Mouse (Mus musculus) heart, embryonic 11.5 days (tissue): ENCODE results near the gene Cd209f. TPM values are rescaled to one million over a fixed set of nuclear protein-coding genes. Genes with fewer than 3 reads are reported as not detected.
A peak's percentile ranks its signal among the peaks of the same experiment; 100 is the strongest.
"Not testable (repeated sequence)": the region's sequence is repeated elsewhere in the genome, so short reads cannot be mapped to it uniquely, and the experiment has no call there.

Experiments
- ATAC-seq: fragments of 200-750 bp; cut with Nextera tagmentation; replicated peaks from 2 replicates; pipeline ENCODE4 v1.8.0; 2017; ENCODE audit warnings: moderate library complexity; ENCODE audit not compliant: insufficient number of reproducible peaks, low FRiP score, low TSS enrichment
- H3K27ac ChIP-seq: fragments of 300-500 bp; sonication (generic); 2 replicates; pipeline ENCODE4 v1.5.1; 2014; ENCODE audit warnings: mild to moderate bottlenecking, low read depth, low read length
- H3K27me3 ChIP-seq: fragments of 300-500 bp; sonication (generic); 2 replicates; pipeline ENCODE4 v1.6.1; 2014; ENCODE audit warnings: mild to moderate bottlenecking, low read length, mixed read lengths; ENCODE audit not compliant: control insufficient read depth, insufficient read depth
- H3K36me3 ChIP-seq: fragments of 300-500 bp; sonication (generic); 2 replicates; pipeline ENCODE4 v1.6.1; 2014; ENCODE audit warnings: mild to moderate bottlenecking, low read length, moderate library complexity, mixed read lengths; ENCODE audit not compliant: control insufficient read depth, insufficient read depth
- H3K4me1 ChIP-seq: fragments of 300-500 bp; sonication (generic); 2 replicates; pipeline ENCODE4 v1.6.1; 2014; ENCODE audit warnings: low read length; ENCODE audit not compliant: control insufficient read depth, insufficient read depth
- H3K4me2 ChIP-seq: fragments of 300-500 bp; sonication (generic); 2 replicates; pipeline ENCODE4 v1.6.1; 2014; ENCODE audit warnings: mild to moderate bottlenecking, moderate library complexity
- H3K4me3 ChIP-seq: fragments of 300-500 bp; sonication (generic); 2 replicates; pipeline ENCODE4 v1.5.1; 2014; ENCODE audit warnings: low read depth, low read length
- H3K9ac ChIP-seq: fragments of 300-500 bp; sonication (generic); 2 replicates; pipeline ENCODE4 v1.6.1; 2014; ENCODE audit warnings: mild to moderate bottlenecking, low read depth, low read length, moderate library complexity
- H3K9me3 ChIP-seq: fragments of 300-500 bp; sonication (generic); replicated peaks from 2 replicates; pipeline ENCODE4 v1.6.1; 2016; ENCODE audit warnings: low read length; ENCODE audit not compliant: control insufficient read depth
- WGBS: fragments of 180-500 bp; shearing (Covaris S2); extraction: QIAGEN DNeasy Blood & Tissue Kit; methylation state at CpG from one replicate; pipeline ENCODE4 v1.1.7; 2014; ENCODE audit not compliant: insufficient replicate concordance; 5-methylcytosine and 5-hydroxymethylcytosine counted together
- polyA plus RNA-seq: library from polyadenylated mRNA; unstranded; fragments of >200 nt; fragmentation: Nextera tagmentation; extraction: Ambion mirVana; gene quantifications from 2 replicates; pipeline ENCODE4 v1.2.1, GENCODE M21; 2014

Gene Cd209f
- polyA plus RNA-seq, result not detected in 2 replicates

GRCm38 (mm10) chr8:4105735-4106134 lies at the start of gene Cd209f:
Gene Cd209f (minus strand): TSS chr8:4105835.
- not testable (repeated sequence) for H3K4me1 ChIP-seq, H3K4me3 ChIP-seq, H3K9ac ChIP-seq, ATAC-seq, H3K36me3 ChIP-seq, H3K27me3 ChIP-seq, H3K27ac ChIP-seq, H3K4me2 ChIP-seq, H3K9me3 ChIP-seq
- WGBS, result 96% methylated on average over 1 of the region's 2 CpGs

GRCm38 (mm10) chr8:4154878-4155277 lies 49.2 kb upstream of the Cd209f start:
- H3K4me1 ChIP-seq, result no peaks in the 10 kb centered on the region
- no peak overlapping the region for H3K4me3 ChIP-seq
- no peak overlapping the region for H3K4me2 ChIP-seq
- no peak for ATAC-seq
- no peaks in the 10 kb centered on the region for H3K27me3 ChIP-seq
- no peaks in the 10 kb centered on the region for H3K9me3 ChIP-seq
- H3K27ac ChIP-seq, result no peak overlapping the region
- no peak overlapping the region for H3K9ac ChIP-seq
- H3K36me3 ChIP-seq, result no peaks in the 10 kb centered on the region

- H3K9ac ChIP-seq, result no peak overlapping the region
- no peak overlapping the region for H3K4me3 ChIP-seq
- H3K27ac ChIP-seq, result no peak overlapping the region
- WGBS, result 46% methylated on average over 1 of the region's 1 CpGs
- no peaks in the 10 kb centered on the region for H3K27me3 ChIP-seq
- no peaks in the 10 kb centered on the region for H3K36me3 ChIP-seq
- no peaks in the 10 kb centered on the region for H3K4me1 ChIP-seq
- no peak for ATAC-seq
- H3K4me2 ChIP-seq, result no peak overlapping the region
- no peaks in the 10 kb centered on the region for H3K9me3 ChIP-seq
Observed at GRCm38 (mm10) chr8:4147272-4147671, 41.6 kb upstream of the Cd209f start.

GRCm38 (mm10) chr8:4141721-4142120 lies 36.1 kb upstream of the Cd209f start:
- Histone ChIP-seq H3K4me2 (no peak overlapping the region), H3K4me3 (no peak overlapping the region), H3K36me3 (no peaks in the 10 kb centered on the region), H3K9ac (no peak overlapping the region), H3K27ac (no peak overlapping the region), H3K4me1 (no peaks in the 10 kb centered on the region), H3K27me3 (peaks cover 11% of the 10 kb centered on the region), H3K9me3 (no peaks in the 10 kb centered on the region)
- no peak for ATAC-seq
- WGBS, result 49% methylated on average over 3 of the region's 3 CpGs

GRCm38 (mm10) chr8:4139660-4140646 lies 34.3 kb upstream of the Cd209f start:
- ATAC-seq, result no peak

GRCm38 (mm10) chr8:4133798-4134197 lies 28.2 kb upstream of the Cd209f start, which contains the start of gene Cd209g:
Gene Cd209g (plus strand): TSS chr8:4134098.
- H3K27ac ChIP-seq, result no peak within 1 kb of the TSS
- H3K9me3 ChIP-seq, result no peaks in the 10 kb centered on the region
- WGBS, result 80% methylated on average over 10 of the region's 10 CpGs
- no peak for ATAC-seq
- no peak within 1 kb of the TSS for H3K4me2 ChIP-seq
- no peak within 1 kb of the TSS for H3K4me3 ChIP-seq
- no peaks in the 10 kb centered on the region for H3K4me1 ChIP-seq
- H3K9ac ChIP-seq, result no peak within 1 kb of the TSS
- no peaks in the 10 kb centered on the region for H3K36me3 ChIP-seq
- peaks cover 6% of the 10 kb centered on the region for H3K27me3 ChIP-seq

More at GRCm38 (mm10) chr8:4139660-4140646, 34.3 kb upstream of the Cd209f start:
- Histone ChIP-seq H3K27me3 (peaks cover 11% of the 10 kb centered on the region), H3K4me1 (no peaks in the 10 kb centered on the region), H3K9me3 (no peaks in the 10 kb centered on the region), H3K36me3 (no peaks in the 10 kb centered on the region), H3K4me3 (no peak overlapping the region), H3K4me2 (0 out of 2 replicates have a peak overlapping the region, but pooled peaks have one; percentile 6), H3K27ac (no peak overlapping the region), H3K9ac (no peak overlapping the region)
- 12% methylated on average over 12 of the region's 12 CpGs for WGBS

GRCm38 (mm10) chr8:4088514-4088913 lies 17.1 kb downstream of the Cd209f start:
- H3K4me2 ChIP-seq, H3K9ac ChIP-seq, H3K4me3 ChIP-seq, ATAC-seq, H3K27me3 ChIP-seq, H3K9me3 ChIP-seq, H3K27ac ChIP-seq, H3K4me1 ChIP-seq, H3K36me3 ChIP-seq: not testable (repeated sequence)
- 84% methylated on average over 3 of the region's 3 CpGs for WGBS

- H3K27me3 ChIP-seq, H3K4me3 ChIP-seq, H3K27ac ChIP-seq, H3K36me3 ChIP-seq, H3K9me3 ChIP-seq, H3K9ac ChIP-seq, H3K4me1 ChIP-seq, H3K4me2 ChIP-seq: not testable (repeated sequence)
- 41% methylated on average over 33 of the region's 33 CpGs for WGBS
- ATAC-seq, result peak; percentile 57
Observed at GRCm38 (mm10) chr8:4087180-4087722, 18.4 kb downstream of the Cd209f start.
